Mouse (Mus musculus): ENCODE measurements around the gene Bnip2. TPM values are rescaled to one million over a fixed set of nuclear protein-coding genes. Genes with fewer than 3 reads are reported as not detected.

The Bnip2 gene
- 93.5 and 98.9 TPM in 2 replicates for polyA plus RNA-seq (2015; fragmentation: Nextera tagmentation; extraction: Ambion mirVana)

GRCm38 (mm10) chr9:69989303-69990121 lies at the start of gene Bnip2:
Gene Bnip2, plus strand, starts transcription at chr9:69989466.
- H3K9me3 ChIP-seq, result no peaks in the 10 kb centered on the region

GRCm38 (mm10) chr9:69940839-69941490 lies 48.3 kb upstream of the Bnip2 start:
- Histone ChIP-seq H3K9me3 (no peaks in the 10 kb centered on the region), H3K4me2 (no peak overlapping the region), H3K27me3 (replicated peaks) (no peaks in the 10 kb centered on the region), H3K4me1 (no peaks in the 10 kb centered on the region), H3K36me3 (no peaks in the 10 kb centered on the region), H3K27ac (no peak overlapping the region), H3K9ac (no peak overlapping the region), H3K4me3 (replicated peaks) (no peak overlapping the region)
- ATAC-seq (ENCODE audit: insufficient read depth, low FRiP score, low read depth), result no peak
- 78% methylated on average over 7 of the region's 7 CpGs for WGBS

More at GRCm38 (mm10) chr9:69989303-69990121, at the start of gene Bnip2:
- H3K4me2 ChIP-seq, result peak within 1 kb of the TSS; percentile 60
- no peaks in the 10 kb centered on the region for H3K27me3 ChIP-seq (replicated peaks)
- H3K4me3 ChIP-seq (replicated peaks), result peak within 1 kb of the TSS; percentile 83
- H3K27ac ChIP-seq, result peak within 1 kb of the TSS; percentile 95
- H3K9ac ChIP-seq, result peak within 1 kb of the TSS; percentile 99
- ATAC-seq (ENCODE audit: insufficient read depth, low FRiP score, low read depth), result peak; percentile 93
- under 1% methylated on average over 75 of the region's 76 CpGs for WGBS
- H3K4me1 ChIP-seq, result peaks cover 29% of the 10 kb centered on the region
- no peaks in the 10 kb centered on the region for H3K36me3 ChIP-seq

- H3K9ac ChIP-seq, result no peak overlapping the region
- no peak overlapping the region for H3K4me3 ChIP-seq (replicated peaks)
- ATAC-seq (ENCODE audit: insufficient read depth, low FRiP score, low read depth), result no peak
- H3K36me3 ChIP-seq, result no peaks in the 10 kb centered on the region
- no peaks in the 10 kb centered on the region for H3K9me3 ChIP-seq
- WGBS, result 70% methylated on average over 6 of the region's 6 CpGs
- no peaks in the 10 kb centered on the region for H3K27me3 ChIP-seq (replicated peaks)
- no peaks in the 10 kb centered on the region for H3K4me1 ChIP-seq
- no peak overlapping the region for H3K27ac ChIP-seq
- no peak overlapping the region for H3K4me2 ChIP-seq
Measured at GRCm38 (mm10) chr9:69941556-69941955, 47.7 kb upstream of the Bnip2 start.

GRCm38 (mm10) chr9:69948964-69949363 lies 40.3 kb upstream of the Bnip2 start:
- no peak for ATAC-seq (ENCODE audit: insufficient read depth, low FRiP score, low read depth)
- WGBS, result 3% methylated on average over 2 of the region's 2 CpGs

GRCm38 (mm10) chr9:69949641-69950040 lies 39.6 kb upstream of the Bnip2 start:
- no peak overlapping the region for H3K27ac ChIP-seq
- 78% methylated on average over 4 of the region's 4 CpGs for WGBS
- H3K4me1 ChIP-seq, result no peaks in the 10 kb centered on the region
- H3K27me3 ChIP-seq (replicated peaks), result no peaks in the 10 kb centered on the region
- H3K36me3 ChIP-seq, result no peaks in the 10 kb centered on the region
- no peaks in the 10 kb centered on the region for H3K9me3 ChIP-seq
- no peak overlapping the region for H3K4me2 ChIP-seq
- no peak overlapping the region for H3K9ac ChIP-seq
- no peak overlapping the region for H3K4me3 ChIP-seq (replicated peaks)
- no peak for ATAC-seq (ENCODE audit: insufficient read depth, low FRiP score, low read depth)

More at GRCm38 (mm10) chr9:69948964-69949363, 40.3 kb upstream of the Bnip2 start:
- no peaks in the 10 kb centered on the region for H3K9me3 ChIP-seq
- no peak overlapping the region for H3K27ac ChIP-seq
- no peak overlapping the region for H3K4me3 ChIP-seq (replicated peaks)
- no peaks in the 10 kb centered on the region for H3K27me3 ChIP-seq (replicated peaks)
- no peaks in the 10 kb centered on the region for H3K4me1 ChIP-seq
- no peak overlapping the region for H3K9ac ChIP-seq
- no peak overlapping the region for H3K4me2 ChIP-seq
- no peaks in the 10 kb centered on the region for H3K36me3 ChIP-seq

GRCm38 (mm10) chr9:69961007-69961406 lies 28.3 kb upstream of the Bnip2 start:
- H3K36me3 ChIP-seq, result no peaks in the 10 kb centered on the region
- H3K4me2 ChIP-seq, result no peak overlapping the region
- H3K27me3 ChIP-seq (replicated peaks), result no peaks in the 10 kb centered on the region
- H3K4me1 ChIP-seq, result no peaks in the 10 kb centered on the region
- ATAC-seq (ENCODE audit: insufficient read depth, low FRiP score, low read depth), result no peak
- H3K27ac ChIP-seq, result no peak overlapping the region
- H3K4me3 ChIP-seq (replicated peaks), result no peak overlapping the region
- no peak overlapping the region for H3K9ac ChIP-seq
- 72% methylated on average over 6 of the region's 6 CpGs for WGBS
- H3K9me3 ChIP-seq, result no peaks in the 10 kb centered on the region

GRCm38 (mm10) chr9:69964370-69964769 lies 24.9 kb upstream of the Bnip2 start:
- no peaks in the 10 kb centered on the region for H3K36me3 ChIP-seq
- no peak for ATAC-seq (ENCODE audit: insufficient read depth, low FRiP score, low read depth)
- H3K4me2 ChIP-seq, result no peak overlapping the region
- H3K4me3 ChIP-seq (replicated peaks), result no peak overlapping the region
- H3K27ac ChIP-seq, result no peak overlapping the region
- 82% methylated on average over 3 of the region's 3 CpGs for WGBS
- H3K27me3 ChIP-seq (replicated peaks), result no peaks in the 10 kb centered on the region
- no peak overlapping the region for H3K9ac ChIP-seq
- no peaks in the 10 kb centered on the region for H3K9me3 ChIP-seq
- no peaks in the 10 kb centered on the region for H3K4me1 ChIP-seq

- no peak for ATAC-seq (ENCODE audit: insufficient read depth, low FRiP score, low read depth)
- H3K27ac ChIP-seq, result no peak overlapping the region
- 64% methylated on average over 1 of the region's 1 CpGs for WGBS
- peaks cover 2% of the 10 kb centered on the region for H3K4me1 ChIP-seq
- H3K27me3 ChIP-seq (replicated peaks), result no peaks in the 10 kb centered on the region
- H3K4me3 ChIP-seq (replicated peaks), result no peak overlapping the region
- H3K9ac ChIP-seq, result no peak overlapping the region
- H3K36me3 ChIP-seq, result no peaks in the 10 kb centered on the region
- H3K4me2 ChIP-seq, result no peak overlapping the region
- H3K9me3 ChIP-seq, result no peaks in the 10 kb centered on the region
Measured at GRCm38 (mm10) chr9:69985526-69985925, 3.7 kb upstream of the Bnip2 start.

- WGBS, result 73% methylated on average over 10 of the region's 10 CpGs
- H3K4me1 ChIP-seq, result peaks cover 7% of the 10 kb centered on the region
- no peak overlapping the region for H3K9ac ChIP-seq
- no peak overlapping the region for H3K27ac ChIP-seq
- H3K36me3 ChIP-seq, result no peaks in the 10 kb centered on the region
- no peak overlapping the region for H3K4me3 ChIP-seq (replicated peaks)
- no peak for ATAC-seq (ENCODE audit: insufficient read depth, low FRiP score, low read depth)
- H3K9me3 ChIP-seq, result no peaks in the 10 kb centered on the region
- no peaks in the 10 kb centered on the region for H3K27me3 ChIP-seq (replicated peaks)
- H3K4me2 ChIP-seq, result no peak overlapping the region
Measured at GRCm38 (mm10) chr9:69986063-69986462, 3.2 kb upstream of the Bnip2 start.

GRCm38 (mm10) chr9:69986571-69986970 lies 2.7 kb upstream of the Bnip2 start:
- Histone ChIP-seq H3K36me3 (no peaks in the 10 kb centered on the region), H3K27ac (no peak overlapping the region), H3K9ac (no peak overlapping the region), H3K4me1 (peaks cover 12% of the 10 kb centered on the region), H3K4me2 (no peak overlapping the region), H3K9me3 (no peaks in the 10 kb centered on the region), H3K27me3 (replicated peaks) (no peaks in the 10 kb centered on the region), H3K4me3 (replicated peaks) (no peak overlapping the region)
- 80% methylated on average over 5 of the region's 5 CpGs for WGBS
- no peak for ATAC-seq (ENCODE audit: insufficient read depth, low FRiP score, low read depth)

GRCm38 (mm10) chr9:69987579-69987978 lies 1.7 kb upstream of the Bnip2 start:
- no peak for ATAC-seq (ENCODE audit: insufficient read depth, low FRiP score, low read depth)
- peaks cover 22% of the 10 kb centered on the region for H3K4me1 ChIP-seq
- no peak overlapping the region for H3K9ac ChIP-seq
- no peaks in the 10 kb centered on the region for H3K36me3 ChIP-seq
- H3K9me3 ChIP-seq, result no peaks in the 10 kb centered on the region
- no peak overlapping the region for H3K4me3 ChIP-seq (replicated peaks)
- H3K27me3 ChIP-seq (replicated peaks), result no peaks in the 10 kb centered on the region
- H3K27ac ChIP-seq, result no peak overlapping the region
- no peak overlapping the region for H3K4me2 ChIP-seq
- under 1% methylated on average over 3 of the region's 3 CpGs for WGBS

GRCm38 (mm10) chr9:69988706-69989302 lies 462 bp upstream of the Bnip2 start:
- peak overlapping the region; percentile 51 for H3K4me2 ChIP-seq
- H3K27ac ChIP-seq, result peak overlapping the region; percentile 95
- no peaks in the 10 kb centered on the region for H3K9me3 ChIP-seq
- H3K27me3 ChIP-seq (replicated peaks), result no peaks in the 10 kb centered on the region
- no peak overlapping the region for H3K9ac ChIP-seq
- no peaks in the 10 kb centered on the region for H3K36me3 ChIP-seq
- 34% methylated on average over 16 of the region's 16 CpGs for WGBS
- no peak; the same call in 1 of the 2 replicates for ATAC-seq (ENCODE audit: insufficient read depth, low FRiP score, low read depth)
- H3K4me3 ChIP-seq (replicated peaks), result peak overlapping the region; percentile 83
- peaks cover 29% of the 10 kb centered on the region for H3K4me1 ChIP-seq
